Mouse (Mus musculus) erythroblast, embryonic 14.5 days (primary cell): Measurements from ENCODE around the gene Rabl6.

Experiments used
- GATA1 ChIP-seq: IDR thresholded peaks from 2 replicates; pipeline ENCODE4 v1.6.1; 2012; ENCODE audit warnings: low read length, inconsistent platforms, mixed read lengths
- TAL1 ChIP-seq: IDR thresholded peaks from 3 replicates; pipeline ENCODE4 v1.6.1; 2012; ENCODE audit warnings: low read length, inconsistent platforms, mixed read lengths

DNA sequence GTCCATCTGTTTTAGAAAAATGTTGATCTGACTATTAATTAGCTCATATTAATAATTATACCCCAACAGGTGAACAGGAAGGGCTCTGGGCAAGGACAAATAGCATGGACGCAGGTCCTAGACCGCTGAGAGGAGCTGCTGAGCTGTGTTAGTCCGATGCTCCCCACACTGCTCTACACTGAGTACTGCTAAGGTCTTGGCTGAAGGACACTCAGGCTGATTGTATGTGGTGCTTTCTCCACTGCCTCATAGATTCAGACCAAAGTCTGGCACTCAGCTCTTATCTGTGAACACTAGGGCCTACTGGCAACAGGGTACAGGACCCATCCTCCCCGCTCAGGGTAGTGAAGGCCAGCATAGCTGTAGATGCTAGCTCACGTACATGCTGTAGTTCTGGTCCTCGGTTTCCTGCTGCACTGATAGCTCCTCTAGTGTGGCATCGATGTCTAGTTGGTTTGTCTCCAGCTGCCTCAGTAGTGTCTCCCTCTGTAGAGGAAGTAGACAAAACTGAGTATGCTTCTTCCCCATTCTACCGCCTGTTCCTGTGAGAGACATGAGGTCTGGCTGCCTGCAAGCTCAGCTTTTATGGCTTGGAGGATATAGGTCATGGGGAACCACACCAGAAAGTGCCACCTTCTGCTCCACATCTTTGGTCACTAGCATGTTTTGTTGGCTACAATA is 20.0 kb downstream of the Rabl6 start:
- no peak for TF ChIP-seq GATA1
- no peak for TF ChIP-seq TAL1
